Mouse (Mus musculus) embryonic facial prominence, embryonic 10.5 days (tissue): ENCODE data around the gene Vpreb3. TPM values are rescaled to one million over a fixed set of nuclear protein-coding genes. Genes with fewer than 3 reads are reported as not detected.
A peak's percentile ranks its signal among the peaks of the same experiment; 100 is the strongest.

Source experiments
- DNase-seq: peaks from one replicate; pipeline ENCODE4 v3.0.0-alpha.2; 2017; ENCODE audit warnings: low spot score
- H3K27ac ChIP-seq: fragments of 300-500 bp; sonication (generic); replicated peaks from 2 replicates; pipeline ENCODE4 v1.5.1; 2016; ENCODE audit warnings: mild to moderate bottlenecking
- H3K27me3 ChIP-seq: fragments of 300-500 bp; sonication (generic); replicated peaks from 2 replicates; pipeline ENCODE4 v1.6.1; 2016; ENCODE audit warnings: low read depth, mild to moderate bottlenecking; ENCODE audit not compliant: poor library complexity, severe bottlenecking
- H3K36me3 ChIP-seq: fragments of 300-500 bp; sonication (generic); replicated peaks from 2 replicates; pipeline ENCODE4 v1.6.1; 2016; ENCODE audit warnings: mild to moderate bottlenecking, moderate library complexity
- H3K4me1 ChIP-seq: fragments of 300-500 bp; sonication (generic); 2 replicates; pipeline ENCODE4 v1.6.1; 2016
- H3K4me3 ChIP-seq: fragments of 300-500 bp; sonication (generic); 2 replicates; pipeline ENCODE4 v1.5.1; 2016; ENCODE audit warnings: mild to moderate bottlenecking, moderate library complexity
- H3K9me3 ChIP-seq: fragments of 300-500 bp; sonication (generic); 2 replicates; pipeline ENCODE4 v1.6.1; 2016; ENCODE audit warnings: mild to moderate bottlenecking
- WGBS: fragments of 180-500 bp; shearing (Covaris S2); methylation state at CpG from one replicate; pipeline ENCODE4 v1.1.7; 2016; 5-methylcytosine and 5-hydroxymethylcytosine counted together
- polyA plus RNA-seq: library from polyadenylated mRNA; unstranded; fragments of >200 nt; fragmentation: Nextera tagmentation; extraction: Ambion mirVana; gene quantifications from 2 replicates; pipeline ENCODE4 v1.2.1, GENCODE M21; 2016

Gene Vpreb3
- polyA plus RNA-seq, 1 experiment from 2014 or later, result 0.42 TPM

- H3K27me3 ChIP-seq, result no peaks in the 10 kb centered on the region
- H3K27ac ChIP-seq, result no peak overlapping the region
- H3K9me3 ChIP-seq, result no peaks in the 10 kb centered on the region
- DNase-seq, result no peak
- peaks cover 29% of the 10 kb centered on the region for H3K4me1 ChIP-seq
- WGBS, result 89% methylated on average over 7 of the region's 7 CpGs
- H3K4me3 ChIP-seq, result no peak overlapping the region
- peaks cover 91% of the 10 kb centered on the region for H3K36me3 ChIP-seq
Observed at GRCm38 (mm10) chr10:75915557-75915956, 27.3 kb upstream of the Vpreb3 start.

GRCm38 (mm10) chr10:75916840-75917239 is 26.0 kb upstream of the Vpreb3 start:
- Histone ChIP-seq H3K9me3 (no peaks in the 10 kb centered on the region), H3K4me1 (peaks cover 33% of the 10 kb centered on the region), H3K27me3 (no peaks in the 10 kb centered on the region), H3K36me3 (peaks cover 78% of the 10 kb centered on the region), H3K4me3 (no peak overlapping the region), H3K27ac (no peak overlapping the region)
- WGBS, result 73% methylated on average over 8 of the region's 8 CpGs
- no peak for DNase-seq

- H3K27ac ChIP-seq, result no peak overlapping the region
- no peak for DNase-seq
- WGBS, result 89% methylated on average over 5 of the region's 5 CpGs
- H3K27me3 ChIP-seq, result no peaks in the 10 kb centered on the region
- no peaks in the 10 kb centered on the region for H3K9me3 ChIP-seq
- H3K36me3 ChIP-seq, result peaks cover 67% of the 10 kb centered on the region
- no peak overlapping the region for H3K4me3 ChIP-seq
- H3K4me1 ChIP-seq, result peaks cover 47% of the 10 kb centered on the region
Observed at GRCm38 (mm10) chr10:75919026-75919425, 23.8 kb upstream of the Vpreb3 start.

GRCm38 (mm10) chr10:75921026-75921725 is 21.7 kb upstream of the Vpreb3 start, which contains the start of gene Smarcb1:
Gene Smarcb1, minus strand, starts transcription at chr10:75921617.
- WGBS, result under 1% methylated on average over 76 of the region's 76 CpGs
- no peaks in the 10 kb centered on the region for H3K27me3 ChIP-seq

GRCm38 (mm10) chr10:75921726-75922560 is 20.9 kb upstream of the Vpreb3 start:
- H3K27me3 ChIP-seq, result no peaks in the 10 kb centered on the region
- peaks cover 67% of the 10 kb centered on the region for H3K36me3 ChIP-seq
- peak overlapping the region; percentile 99 for H3K27ac ChIP-seq
- 6% methylated on average over 22 of the region's 22 CpGs for WGBS
- no peak for DNase-seq
- H3K4me3 ChIP-seq, result peak overlapping the region; percentile 84
- no peaks in the 10 kb centered on the region for H3K9me3 ChIP-seq
- peaks cover 43% of the 10 kb centered on the region for H3K4me1 ChIP-seq

More at GRCm38 (mm10) chr10:75921026-75921725, 21.7 kb upstream of the Vpreb3 start, which contains the start of gene Smarcb1:
- H3K9me3 ChIP-seq, result no peaks in the 10 kb centered on the region
- DNase-seq, result peak; percentile 95
- peak within 1 kb of the TSS; percentile 99 for H3K27ac ChIP-seq
- H3K4me1 ChIP-seq, result peaks cover 44% of the 10 kb centered on the region
- peaks cover 67% of the 10 kb centered on the region for H3K36me3 ChIP-seq
- H3K4me3 ChIP-seq, result peak within 1 kb of the TSS; percentile 84

GRCm38 (mm10) chr10:75924324-75924723 is 18.5 kb upstream of the Vpreb3 start:
- WGBS, result 66% methylated on average over 2 of the region's 2 CpGs
- H3K4me3 ChIP-seq, result no peak overlapping the region
- peaks cover 30% of the 10 kb centered on the region for H3K4me1 ChIP-seq
- peaks cover 7% of the 10 kb centered on the region for H3K27me3 ChIP-seq
- H3K36me3 ChIP-seq, result peaks cover 59% of the 10 kb centered on the region
- no peaks in the 10 kb centered on the region for H3K9me3 ChIP-seq
- DNase-seq, result no peak
- H3K27ac ChIP-seq, result no peak overlapping the region

- H3K27me3 ChIP-seq, result peaks cover 28% of the 10 kb centered on the region
- no peak for DNase-seq
- 0 out of 2 replicates have a peak overlapping the region, but pooled peaks have one; percentile 21 for H3K27ac ChIP-seq
- no peaks in the 10 kb centered on the region for H3K9me3 ChIP-seq
- 75% methylated on average over 13 of the region's 13 CpGs for WGBS
- H3K4me3 ChIP-seq, result no peak overlapping the region
- H3K4me1 ChIP-seq, result peaks cover 28% of the 10 kb centered on the region
- H3K36me3 ChIP-seq, result peaks cover 54% of the 10 kb centered on the region
Observed at GRCm38 (mm10) chr10:75926396-75926795, 16.5 kb upstream of the Vpreb3 start.

GRCm38 (mm10) chr10:75930304-75930703 is 12.6 kb upstream of the Vpreb3 start:
- Histone ChIP-seq H3K36me3 (peaks cover 32% of the 10 kb centered on the region), H3K4me3 (peak overlapping the region; percentile 74; the same call in 1 of the 2 replicates), H3K4me1 (peaks cover 36% of the 10 kb centered on the region), H3K9me3 (no peaks in the 10 kb centered on the region), H3K27me3 (peaks cover 67% of the 10 kb centered on the region), H3K27ac (no peak overlapping the region)
- no peak for DNase-seq
- 44% methylated on average over 6 of the region's 6 CpGs for WGBS

- 30% methylated on average over 7 of the region's 7 CpGs for WGBS
- H3K27me3 ChIP-seq, result peaks cover 77% of the 10 kb centered on the region
- H3K4me3 ChIP-seq, result peak overlapping the region; percentile 74
Observed at GRCm38 (mm10) chr10:75931311-75931710, 11.5 kb upstream of the Vpreb3 start.

GRCm38 (mm10) chr10:75932081-75932678 is 10.7 kb upstream of the Vpreb3 start:
- H3K9me3 ChIP-seq, result no peaks in the 10 kb centered on the region
- H3K27ac ChIP-seq, result peak overlapping the region; percentile 87
- H3K36me3 ChIP-seq, result peaks cover 14% of the 10 kb centered on the region
- H3K4me1 ChIP-seq, result peaks cover 48% of the 10 kb centered on the region
- peak; percentile 88 for DNase-seq
- peak overlapping the region; percentile 74 for H3K4me3 ChIP-seq
- H3K27me3 ChIP-seq, result peaks cover 86% of the 10 kb centered on the region
- under 1% methylated on average over 44 of the region's 44 CpGs for WGBS

More at GRCm38 (mm10) chr10:75931311-75931710, 11.5 kb upstream of the Vpreb3 start:
- Histone ChIP-seq H3K36me3 (peaks cover 22% of the 10 kb centered on the region), H3K4me1 (peaks cover 47% of the 10 kb centered on the region), H3K27ac (peak overlapping the region; percentile 87; the same call in 1 of the 2 replicates), H3K9me3 (no peaks in the 10 kb centered on the region)
- DNase-seq, result no peak

- Histone ChIP-seq H3K36me3 (peaks cover 6% of the 10 kb centered on the region), H3K27ac (peak within 1 kb of the TSS; percentile 87), H3K27me3 (peaks cover 93% of the 10 kb centered on the region), H3K4me1 (peaks cover 55% of the 10 kb centered on the region), H3K4me3 (peak within 1 kb of the TSS; percentile 74), H3K9me3 (no peaks in the 10 kb centered on the region)
- 22% methylated on average over 6 of the region's 6 CpGs for WGBS
- no peak for DNase-seq
Observed at GRCm38 (mm10) chr10:75932891-75933290, 10.0 kb upstream of the Vpreb3 start, which contains the start of gene Chchd10. Gene Chchd10, plus strand, starts transcription at chr10:75933130.

- Histone ChIP-seq H3K4me1 (peaks cover 58% of the 10 kb centered on the region), H3K4me3 (peak overlapping the region; percentile 71), H3K9me3 (no peaks in the 10 kb centered on the region), H3K27me3 (peaks cover 96% of the 10 kb centered on the region), H3K27ac (no peak overlapping the region), H3K36me3 (no peaks in the 10 kb centered on the region)
- no peak for DNase-seq
- 75% methylated on average over 1 of the region's 1 CpGs for WGBS
Observed at GRCm38 (mm10) chr10:75934991-75935390, 7.9 kb upstream of the Vpreb3 start.
